Mouse (Mus musculus): ENCODE data around the gene Calm2.

DNA sequence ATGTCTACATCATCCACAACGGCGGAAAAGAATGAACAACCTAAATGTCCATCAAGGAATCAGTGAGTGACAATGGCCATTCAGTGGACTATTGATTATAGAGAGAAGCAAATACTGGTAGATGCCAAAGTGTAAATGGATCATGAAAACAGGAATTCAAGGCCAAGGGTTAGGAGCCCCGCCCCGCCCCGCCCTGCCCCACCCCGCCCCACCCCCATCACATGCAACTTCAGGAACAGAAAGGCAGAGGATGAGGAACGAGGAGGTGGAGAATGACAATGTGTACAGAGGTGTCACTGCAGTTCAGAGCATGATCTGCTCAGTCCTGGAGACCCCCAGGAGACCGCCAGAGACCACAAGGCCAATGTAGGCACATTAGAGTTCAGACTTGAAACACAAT, 23.5 kb upstream of the Calm2 start:
- TF ChIP-seq GATA1 (IDR thresholded peaks at IDR 0.05; ENCODE audit: borderline replicate concordance, low read length) (no peak), CTCF (IDR thresholded peaks at IDR 0.05; ENCODE audit: low read depth, low read length) (no peak), POLR2AphosphoS5 (IDR thresholded peaks at IDR 0.05; ENCODE audit: insufficient replicate concordance, low read depth, low read length) (no peak), GATA2 (IDR thresholded peaks at IDR 0.05; ENCODE audit: borderline replicate concordance, low read depth, low read length) (no peak)
